Mouse (Mus musculus) urinary bladder, postnatal 4 days (tissue): Measurements from ENCODE around the gene Hoxd10.
A peak's percentile ranks its signal among the peaks of the same experiment; 100 is the strongest.

Experiments used
- DNase-seq, 2 experiments: peaks; one replicate each; pipeline ENCODE4 v3.0.0; 2021 to 2022; ENCODE audit warnings: low spot score in 2 of 2

Gene Hoxd10

GRCm38 (mm10) chr2:74666411-74666810 is 25.3 kb upstream of the Hoxd10 start:
- no peak for DNase-seq

DNA sequence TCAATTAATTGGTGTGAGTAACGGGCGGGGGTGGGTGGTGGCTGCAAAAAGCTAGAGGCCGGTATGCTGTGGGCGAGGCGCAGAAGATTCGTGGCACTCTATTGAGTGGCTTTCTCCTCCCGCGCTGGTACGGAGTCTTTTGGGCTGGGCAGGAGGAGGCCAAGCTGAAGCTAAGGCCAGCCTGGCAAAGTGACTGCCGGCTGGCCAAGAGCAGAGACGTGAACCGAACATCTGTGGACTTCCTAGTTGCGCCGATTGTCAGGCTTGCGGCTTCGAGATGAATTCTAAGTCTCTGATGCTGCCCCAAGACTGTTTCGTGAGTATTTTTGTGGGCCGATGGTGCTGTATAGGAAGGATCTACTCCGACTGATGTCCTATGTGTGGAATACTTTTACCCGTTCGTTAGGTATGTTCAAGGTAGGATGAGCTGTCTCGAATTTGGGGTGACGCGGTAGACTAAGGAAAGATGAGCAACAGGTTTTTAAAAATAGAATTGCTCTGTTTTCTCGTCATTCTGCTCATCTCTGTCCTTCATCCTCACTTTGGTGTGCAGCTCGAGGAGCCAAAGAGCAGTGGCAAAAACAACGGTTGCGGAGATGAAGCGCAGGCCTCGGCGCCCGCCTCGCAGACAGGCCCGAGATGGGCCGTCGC is 24.4 kb upstream of the Hoxd10 start:
- DNase-seq, result no peak

GRCm38 (mm10) chr2:74667842-74668357 is 23.8 kb upstream of the Hoxd10 start, which contains the start of gene Hoxd13:
Gene Hoxd13 (plus strand): TSS chr2:74668310.
- peak in 1 of 2 experiments; percentile 41 for DNase-seq

DNA sequence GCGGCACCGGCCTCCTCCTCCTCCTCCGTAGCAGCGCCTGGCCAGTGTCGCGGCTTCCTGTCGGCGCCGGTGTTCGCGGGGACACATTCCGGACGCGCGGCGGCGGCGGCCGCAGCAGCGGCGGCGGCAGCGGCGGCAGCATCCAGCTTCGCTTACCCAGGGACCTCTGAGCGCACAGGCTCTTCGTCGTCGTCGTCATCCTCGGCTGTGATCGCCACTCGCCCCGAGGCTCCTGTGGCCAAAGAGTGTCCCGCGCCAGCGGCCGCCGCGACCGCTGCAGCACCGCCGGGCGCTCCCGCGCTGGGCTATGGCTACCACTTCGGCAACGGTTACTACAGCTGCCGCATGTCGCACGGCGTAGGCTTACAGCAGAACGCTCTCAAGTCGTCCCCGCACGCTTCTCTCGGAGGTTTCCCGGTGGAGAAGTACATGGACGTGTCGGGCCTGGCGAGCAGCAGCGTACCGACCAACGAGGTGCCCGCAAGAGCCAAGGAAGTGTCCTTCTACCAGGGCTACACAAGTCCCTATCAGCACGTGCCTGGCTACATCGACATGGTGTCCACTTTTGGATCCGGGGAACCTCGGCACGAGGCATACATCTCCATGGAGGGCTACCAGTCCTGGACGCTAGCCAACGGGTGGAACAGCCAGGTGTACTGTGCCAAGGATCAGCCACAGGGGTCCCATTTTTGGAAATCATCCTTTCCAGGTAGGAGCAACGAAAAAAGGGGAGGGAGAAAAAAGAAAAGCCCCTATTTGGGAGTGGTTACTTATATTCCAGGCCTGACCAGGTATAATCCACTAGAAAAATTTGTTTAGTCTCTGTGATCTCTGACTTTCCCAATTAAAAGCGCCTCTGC is 23.1 kb upstream of the Hoxd10 start:
- DNase-seq, result peak in 1 of 2 experiments; percentile 22

GRCm38 (mm10) chr2:74669230-74669578 is 22.5 kb upstream of the Hoxd10 start:
- no peak for DNase-seq

DNA sequence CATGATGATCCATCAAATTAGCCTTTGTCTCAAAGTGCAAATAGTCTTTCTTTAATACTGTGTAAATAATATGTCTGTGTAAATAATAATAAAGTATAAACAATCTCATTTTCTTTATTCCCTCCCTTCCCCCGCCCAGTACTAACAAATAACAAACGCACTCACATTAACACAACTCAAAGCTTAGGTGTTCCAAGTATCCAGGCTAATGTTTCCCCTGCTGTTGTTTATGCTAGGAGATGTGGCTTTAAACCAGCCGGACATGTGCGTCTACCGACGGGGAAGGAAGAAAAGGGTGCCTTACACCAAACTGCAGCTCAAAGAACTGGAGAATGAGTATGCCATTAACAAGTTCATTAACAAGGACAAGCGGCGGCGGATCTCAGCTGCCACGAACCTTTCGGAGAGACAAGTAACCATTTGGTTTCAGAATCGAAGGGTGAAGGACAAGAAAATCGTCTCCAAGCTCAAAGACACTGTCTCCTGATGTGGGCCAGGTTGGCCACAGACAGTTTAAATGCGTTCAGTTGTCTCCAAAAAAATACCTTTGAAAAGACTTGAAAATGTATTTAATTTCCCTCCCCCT is 22.0 kb upstream of the Hoxd10 start:
- no peak for DNase-seq

- no peak for DNase-seq
Observed at GRCm38 (mm10) chr2:74670632-74671188, 21.0 kb upstream of the Hoxd10 start.

- no peak for DNase-seq
Observed at GRCm38 (mm10) chr2:74671847-74672246, 19.9 kb upstream of the Hoxd10 start.

- peak in 1 of 2 experiments; percentile 50 for DNase-seq
Observed at GRCm38 (mm10) chr2:74672481-74673362, 19.0 kb upstream of the Hoxd10 start.

DNA sequence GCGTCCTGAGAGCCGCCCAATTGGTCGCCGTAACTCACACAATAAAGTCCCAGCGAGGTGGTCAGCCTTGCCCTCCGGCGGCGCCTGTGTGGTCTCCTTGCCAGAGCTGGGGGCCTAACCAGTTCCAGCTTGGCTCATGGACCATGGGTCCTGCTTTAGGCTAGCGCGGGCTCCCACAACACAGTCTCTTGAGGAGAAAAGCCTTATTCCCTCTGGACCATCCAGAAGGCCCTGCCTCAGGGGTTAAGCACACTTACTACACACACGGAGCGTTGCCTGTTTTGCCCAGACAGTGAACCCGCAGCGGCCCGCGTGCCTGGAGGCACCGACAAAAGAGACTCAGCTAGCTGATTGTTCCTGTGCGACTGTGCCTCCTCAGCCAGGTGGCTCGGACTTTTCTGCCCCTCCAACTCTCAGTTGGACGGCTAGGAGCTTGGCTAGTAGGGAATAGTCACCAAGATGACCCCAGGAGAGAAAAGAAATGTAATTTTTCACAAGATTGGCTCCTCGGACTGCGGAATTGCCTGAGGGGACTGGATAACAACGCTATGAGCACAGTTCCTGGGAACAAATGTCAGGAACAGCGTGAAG is 17.8 kb upstream of the Hoxd10 start:
- DNase-seq, result no peak

- DNase-seq, result peak in 1 of 2 experiments; percentile 58
Observed at GRCm38 (mm10) chr2:74674881-74675665, 16.7 kb upstream of the Hoxd10 start, which contains the start of gene Hoxd12. Gene Hoxd12 (plus strand): TSS chr2:74675013.

DNA sequence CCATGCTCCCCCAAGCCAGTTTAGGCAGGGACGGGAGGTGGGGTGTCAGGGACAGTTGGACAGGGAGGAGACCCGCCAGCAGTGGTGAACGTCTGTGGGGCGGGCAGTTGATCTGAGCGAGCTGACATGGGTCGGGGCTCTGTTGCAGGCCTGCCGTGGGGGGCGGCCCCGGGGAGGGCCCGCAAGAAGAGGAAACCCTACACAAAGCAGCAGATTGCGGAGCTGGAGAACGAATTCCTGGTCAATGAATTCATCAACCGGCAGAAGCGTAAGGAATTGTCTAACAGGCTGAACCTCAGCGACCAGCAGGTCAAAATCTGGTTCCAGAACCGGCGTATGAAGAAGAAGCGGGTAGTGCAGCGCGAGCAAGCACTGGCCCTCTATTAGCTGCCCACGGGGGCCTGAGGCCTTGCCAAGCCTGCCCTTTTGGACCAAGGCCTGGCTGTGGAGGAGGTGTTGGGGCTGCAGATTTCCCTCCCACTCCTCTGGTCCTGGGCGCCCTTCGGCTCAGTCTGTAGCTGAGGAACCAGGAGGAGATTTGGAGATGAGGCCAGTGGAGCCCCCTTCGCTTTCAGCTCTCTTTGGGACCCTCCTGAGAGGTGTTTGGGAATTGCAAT is 15.9 kb upstream of the Hoxd10 start:
- peak in 1 of 2 experiments; percentile 58 for DNase-seq

GRCm38 (mm10) chr2:74676376-74677052 is 15.2 kb upstream of the Hoxd10 start:
- no peak for DNase-seq

- DNase-seq, result no peak
Observed at GRCm38 (mm10) chr2:74677106-74677505, 14.6 kb upstream of the Hoxd10 start.

DNA sequence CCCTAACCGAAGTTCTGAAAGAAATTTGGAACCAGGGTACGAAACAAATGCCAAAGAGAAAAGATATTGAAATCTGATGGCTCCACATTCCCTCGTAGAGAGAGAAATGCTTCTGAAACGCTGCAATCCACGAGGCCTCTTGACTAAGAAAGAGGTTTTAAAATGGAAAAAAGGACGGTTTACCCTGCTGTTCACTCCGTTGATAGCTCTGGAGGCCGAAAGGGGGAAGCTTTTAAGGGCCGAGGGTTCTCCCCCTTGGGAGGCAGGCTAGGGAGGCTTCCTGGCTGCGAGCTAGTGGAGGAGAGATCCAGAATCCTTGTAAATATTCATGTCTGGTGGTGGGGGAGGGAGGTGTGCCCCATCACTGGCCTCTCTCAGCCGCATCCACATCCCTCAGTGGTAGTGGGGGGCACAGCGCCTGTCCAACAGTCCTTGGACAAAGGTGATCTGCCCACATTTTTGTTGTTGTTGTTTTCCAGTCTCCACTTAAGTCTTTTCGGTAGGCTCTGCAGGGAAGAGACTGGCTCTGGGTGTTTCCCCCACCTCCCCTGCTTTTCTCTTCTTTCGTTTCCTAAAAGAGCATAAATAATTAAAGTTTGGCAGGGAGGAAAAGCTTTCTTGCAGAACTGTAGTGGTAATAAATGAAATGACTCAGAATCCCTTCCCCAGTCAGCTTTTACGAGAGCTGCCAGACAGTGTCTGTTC is 12.7 kb upstream of the Hoxd10 start, which contains the start of gene Hoxd11:
Gene Hoxd11 (plus strand): TSS at position 667 of the 705 bp plus-strand sequence.
- peak in 1 of 2 experiments; percentile 61 for DNase-seq

- DNase-seq, result peak in 1 of 2 experiments; percentile 60
Observed at GRCm38 (mm10) chr2:74679596-74679971, 12.1 kb upstream of the Hoxd10 start.

GRCm38 (mm10) chr2:74679980-74680379 is 11.7 kb upstream of the Hoxd10 start:
- DNase-seq, result no peak
